Mouse (Mus musculus) liver, embryonic 14.5 days (tissue): Measurements from ENCODE around the gene Abcb11. TPM values are rescaled to one million over a fixed set of nuclear protein-coding genes. Genes with fewer than 3 reads are reported as not detected.

Source experiments
- ATAC-seq: fragments of 200-750 bp; cut with Nextera tagmentation; 2 replicates; pipeline ENCODE4 v1.8.0; 2017; ENCODE audit warnings: moderate number of reproducible peaks, mild to moderate bottlenecking, moderate library complexity; ENCODE audit not compliant: insufficient read depth
- DNase-seq, 3 experiments: peaks; one replicate each; pipeline ENCODE4 v3.0.0-alpha.2; 2012 to 2013; ENCODE audit warnings: low read depth in 3 of 3, low spot score in 3 of 3
- H3K27ac ChIP-seq: fragments of 300-500 bp; sonication (generic); 2 replicates; pipeline ENCODE4 v1.5.1; 2014; ENCODE audit warnings: moderate library complexity, mild to moderate bottlenecking, control low read depth, inconsistent platforms
- H3K27me3 ChIP-seq: fragments of 300-500 bp; sonication (generic); 2 replicates; pipeline ENCODE4 v1.6.1; 2014; ENCODE audit warnings: mild to moderate bottlenecking, low read length, moderate library complexity; ENCODE audit not compliant: control insufficient read depth, insufficient read depth
- H3K36me3 ChIP-seq: fragments of 300-500 bp; sonication (generic); replicated peaks from 2 replicates; pipeline ENCODE4 v1.6.1; 2014; ENCODE audit warnings: low read depth; ENCODE audit not compliant: control insufficient read depth, insufficient read depth
- H3K4me1 ChIP-seq, 2 experiments: fragments of 200-500 bp in 1 of 2; fragments of 300-500 bp in 1 of 2; sonication (generic) in 1 of 2; replicated peaks; 2 replicates each; pipeline ENCODE4 v1.6.1; 2012 to 2014; ENCODE audit warnings: antibody characterized with exemption in 1 of 2, inconsistent platforms in 1 of 2, low read length in 1 of 2; ENCODE audit not compliant: control insufficient read depth in 2 of 2, insufficient read depth in 2 of 2
- H3K4me2 ChIP-seq: fragments of 300-500 bp; sonication (generic); 2 replicates; pipeline ENCODE4 v1.6.1; 2014; ENCODE audit warnings: low read depth, mild to moderate bottlenecking, control low read depth, moderate library complexity
- H3K4me3 ChIP-seq, 2 experiments: fragments of 200-500 bp in 1 of 2; fragments of 300-500 bp in 1 of 2; sonication (generic) in 1 of 2; 2 replicates each; pipeline ENCODE4 v1.5.1; 2012 to 2014; ENCODE audit warnings: low read depth in 2 of 2, low read length in 2 of 2, mild to moderate bottlenecking in 2 of 2, control low read depth in 1 of 2, inconsistent platforms in 1 of 2, moderate library complexity in 1 of 2; ENCODE audit not compliant: insufficient read depth in 1 of 2
- H3K9ac ChIP-seq: fragments of 300-500 bp; sonication (generic); replicated peaks from 2 replicates; pipeline ENCODE4 v1.6.1; 2014; ENCODE audit warnings: mild to moderate bottlenecking, control low read depth, moderate library complexity
- H3K9me3 ChIP-seq: fragments of 300-500 bp; sonication (generic); 2 replicates; pipeline ENCODE4 v1.6.1; 2016; ENCODE audit warnings: low read length, mixed read lengths; ENCODE audit not compliant: control insufficient read depth
- CTCF ChIP-seq: IDR thresholded peaks from 2 replicates; pipeline ENCODE4 v1.5.1; 2016; ENCODE audit warnings: antibody characterized with exemption, low read depth, control low read depth
- EP300 ChIP-seq: IDR thresholded peaks from 2 replicates; pipeline ENCODE4 v1.6.1; 2016; ENCODE audit warnings: antibody characterized with exemption, low read depth
- WGBS: fragments of 180-500 bp; shearing (Covaris S2); extraction: QIAGEN DNeasy Blood & Tissue Kit; methylation state at CpG from one replicate; pipeline ENCODE4 v1.1.7; 2014; ENCODE audit not compliant: insufficient replicate concordance; 5-methylcytosine and 5-hydroxymethylcytosine counted together
- polyA plus RNA-seq, 2 experiments: library from polyadenylated mRNA; depleted of rRNA in 1 of 2; stranded (reverse) in 1 of 2; unstranded in 1 of 2; fragments of >200 nt; fragmentation: Nextera tagmentation in 1 of 2; extraction: Ambion mirVana in 1 of 2; gene quantifications; 2 replicates each; pipeline versions ENCODE4 v1.2.1 to v1.2.3; 2012 to 2014

Abcb11 gene
- polyA plus RNA-seq, 2 experiments: 3.5 to 4.6 TPM

- no peak overlapping the region for H3K9ac ChIP-seq
- H3K9me3 ChIP-seq: no peaks in the 10 kb centered on the region
- TF ChIP-seq CTCF (no peak), EP300 (no peak)
- H3K4me1 ChIP-seq: peaks cover 0 to 6% of the 10 kb centered on the region in 2 experiments; a peak in 1 of 4 replicates
- peaks cover 38% of the 10 kb centered on the region for H3K36me3 ChIP-seq
- no peak overlapping the region for H3K4me3 ChIP-seq
- H3K27ac ChIP-seq: no peak overlapping the region
- ATAC-seq (no peak), DNase-seq (no peak)
- WGBS: 53% methylated on average over 5 of the region's 5 CpGs
- no peak overlapping the region for H3K4me2 ChIP-seq
- no peaks in the 10 kb centered on the region for H3K27me3 ChIP-seq
Observed at GRCm38 (mm10) chr2:69191059-69191458, 151.4 kb downstream of the Abcb11 start.

- Histone ChIP-seq H3K27ac (no peak overlapping the region), H3K36me3 (peaks cover 21% of the 10 kb centered on the region), H3K9me3 (no peaks in the 10 kb centered on the region), H3K27me3 (no peaks in the 10 kb centered on the region), H3K4me3 (no peak overlapping the region), H3K9ac (no peak overlapping the region), H3K4me1 (peaks cover 0 to 6% of the 10 kb centered on the region in 2 experiments; a peak in 1 of 4 replicates), H3K4me2 (no peak overlapping the region)
- 46% methylated on average over 4 of the region's 4 CpGs for WGBS
- ATAC-seq: no peak
- TF ChIP-seq EP300 (no peak), CTCF (no peak)
- no peak for DNase-seq
Observed at GRCm38 (mm10) chr2:69189222-69189621, 153.2 kb downstream of the Abcb11 start.

DNA sequence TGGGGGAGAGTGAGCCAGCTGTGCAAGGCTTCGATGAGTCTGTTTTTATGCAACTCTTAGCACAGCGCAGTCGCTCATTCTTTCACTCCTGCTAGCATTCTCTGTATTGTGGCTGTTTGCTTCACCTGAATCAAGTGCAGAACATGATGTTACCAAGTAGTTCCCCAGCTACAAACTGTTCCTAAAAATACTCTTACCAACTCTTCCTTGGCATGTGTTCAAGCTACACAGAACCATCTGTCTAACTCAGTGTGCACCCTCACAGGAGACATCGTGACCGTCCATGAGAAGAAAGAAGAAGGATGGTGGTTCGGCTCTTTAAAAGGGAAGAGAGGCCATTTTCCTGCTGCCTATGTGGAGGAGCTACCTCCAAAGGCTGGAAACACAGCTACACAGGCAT, 153.7 kb downstream of the Abcb11 start:
- Histone ChIP-seq H3K4me1 (peaks cover 0 to 6% of the 10 kb centered on the region in 2 experiments; a peak in 1 of 4 replicates), H3K4me2 (no peak overlapping the region), H3K27me3 (no peaks in the 10 kb centered on the region), H3K9ac (no peak overlapping the region), H3K27ac (no peak overlapping the region), H3K9me3 (no peaks in the 10 kb centered on the region), H3K36me3 (peaks cover 16% of the 10 kb centered on the region), H3K4me3 (no peak overlapping the region)
- DNase-seq (no peak), ATAC-seq (no peak)
- 69% methylated on average over 6 of the region's 6 CpGs for WGBS
- TF ChIP-seq EP300 (no peak), CTCF (no peak)

Other genes with a start within 250 kb of the Abcb11 start
- gene Nostrin, start 206.8 kb downstream of the Abcb11 start, polyA plus RNA-seq (2012; rRNA removed): 3.4 and 5.0 TPM in 2 replicates
- gene Nostrin, start 206.8 kb downstream of the Abcb11 start, polyA plus RNA-seq (2014; fragmentation: Nextera tagmentation; extraction: Ambion mirVana): 8.2 and 10.0 TPM in 2 replicates
- 27.8 and 50.8 TPM in 2 replicates for gene Spc25, start 136.4 kb downstream of the Abcb11 start, polyA plus RNA-seq (2012; rRNA removed)
- 148 and 158 TPM in 2 replicates for gene Spc25, start 136.4 kb downstream of the Abcb11 start, polyA plus RNA-seq (2014; fragmentation: Nextera tagmentation; extraction: Ambion mirVana)
- gene G6pc2, start 131.5 kb downstream of the Abcb11 start, polyA plus RNA-seq (2012; rRNA removed): not detected in 2 replicates
- not detected in 2 replicates for gene G6pc2, start 131.5 kb downstream of the Abcb11 start, polyA plus RNA-seq (2014; fragmentation: Nextera tagmentation; extraction: Ambion mirVana)
- 0.44 and 0.45 TPM in 2 replicates for gene Dhrs9, start 37.8 kb upstream of the Abcb11 start, polyA plus RNA-seq (2012; rRNA removed)
- 0.14 and 0.18 TPM in 2 replicates for gene Dhrs9, start 37.8 kb upstream of the Abcb11 start, polyA plus RNA-seq (2014; fragmentation: Nextera tagmentation; extraction: Ambion mirVana)
- 0.04 and 0.07 TPM in 2 replicates for gene Lrp2, start 243.4 kb upstream of the Abcb11 start, polyA plus RNA-seq (2012; rRNA removed)
- gene Lrp2, start 243.4 kb upstream of the Abcb11 start, polyA plus RNA-seq (2014; fragmentation: Nextera tagmentation; extraction: Ambion mirVana): 0.10 and 0.11 TPM in 2 replicates